Mouse (Mus musculus): ENCODE measurements around the gene Cdc42ep1.
"Not testable (repeated sequence)": the region's sequence is repeated elsewhere in the genome, so short reads cannot be mapped to it uniquely, and the experiment has no call there.

Cdc42ep1 gene

GRCm38 (mm10) chr15:78845321-78845720, 2.9 kb downstream of the Cdc42ep1 start:
- no peak for ATAC-seq (ENCODE audit: insufficient number of reproducible peaks, low FRiP score, low TSS enrichment)

DNA sequence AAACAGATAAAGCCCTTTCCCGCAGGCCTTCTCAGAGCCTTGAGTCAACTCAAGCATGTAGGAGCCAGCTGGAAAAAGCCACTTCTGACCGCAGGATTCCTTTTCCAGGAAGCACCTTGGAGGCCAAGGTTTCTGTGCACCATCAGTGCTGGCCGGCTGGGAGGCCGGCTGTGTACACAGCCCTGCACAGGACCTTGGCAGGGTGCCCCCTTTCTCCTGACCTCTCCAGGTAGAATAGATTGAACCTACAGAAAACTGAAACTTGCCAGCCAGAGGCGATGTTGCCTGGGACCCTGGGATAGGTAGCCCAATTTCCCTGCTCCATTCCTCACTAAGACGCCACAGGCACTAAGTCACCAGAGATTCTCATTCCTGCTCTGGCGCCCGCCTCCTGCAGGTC, 3.4 kb downstream of the Cdc42ep1 start:
- no peak for ATAC-seq (ENCODE audit: insufficient number of reproducible peaks, low FRiP score, low TSS enrichment)

DNA sequence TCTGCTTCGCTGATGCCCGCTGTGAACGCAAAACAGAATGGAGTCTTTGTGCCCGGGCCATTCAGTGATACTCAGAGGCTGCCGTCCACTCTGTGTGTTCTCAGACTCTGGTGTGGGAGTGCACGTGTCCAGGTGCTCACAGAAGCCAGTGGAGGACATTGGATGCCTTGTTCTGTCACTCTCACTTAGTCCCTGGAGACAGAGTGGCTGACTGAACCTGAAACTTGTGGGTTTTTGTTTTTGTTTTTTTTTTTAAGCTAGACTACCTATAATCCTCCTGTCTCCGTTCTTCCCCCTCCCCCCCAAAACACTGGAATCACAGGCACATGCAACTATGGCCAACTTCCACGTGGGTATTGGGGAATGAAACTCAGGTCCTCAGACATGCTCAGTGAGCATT, 3.9 kb downstream of the Cdc42ep1 start:
- no peak for ATAC-seq (ENCODE audit: insufficient number of reproducible peaks, low FRiP score, low TSS enrichment)

DNA sequence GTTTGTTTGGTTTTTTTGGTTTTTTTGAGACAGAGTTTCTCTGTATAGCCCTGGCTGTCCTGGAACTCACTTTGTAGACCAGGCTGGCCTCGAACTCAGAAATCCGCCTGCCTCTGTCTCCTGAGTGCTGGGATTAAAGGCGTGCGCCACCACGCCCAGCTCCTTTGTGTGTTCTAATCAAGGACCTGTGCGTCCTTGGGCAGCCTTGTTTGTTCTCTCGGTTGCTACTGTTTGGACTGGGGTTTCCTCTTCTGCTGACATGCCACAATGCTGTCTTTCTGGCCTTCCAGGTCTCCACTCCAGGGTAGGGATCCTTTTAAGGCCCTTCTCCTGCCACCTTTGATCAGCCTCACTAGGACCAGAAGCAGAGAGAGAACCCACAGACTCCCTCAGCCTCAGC, 4.4 kb downstream of the Cdc42ep1 start:
- not testable (repeated sequence) for ATAC-seq (ENCODE audit: insufficient number of reproducible peaks, low FRiP score, low TSS enrichment)

GRCm38 (mm10) chr15:78848467-78848866, 6.0 kb downstream of the Cdc42ep1 start:
- ATAC-seq (ENCODE audit: insufficient number of reproducible peaks, low FRiP score, low TSS enrichment) = no peak

DNA sequence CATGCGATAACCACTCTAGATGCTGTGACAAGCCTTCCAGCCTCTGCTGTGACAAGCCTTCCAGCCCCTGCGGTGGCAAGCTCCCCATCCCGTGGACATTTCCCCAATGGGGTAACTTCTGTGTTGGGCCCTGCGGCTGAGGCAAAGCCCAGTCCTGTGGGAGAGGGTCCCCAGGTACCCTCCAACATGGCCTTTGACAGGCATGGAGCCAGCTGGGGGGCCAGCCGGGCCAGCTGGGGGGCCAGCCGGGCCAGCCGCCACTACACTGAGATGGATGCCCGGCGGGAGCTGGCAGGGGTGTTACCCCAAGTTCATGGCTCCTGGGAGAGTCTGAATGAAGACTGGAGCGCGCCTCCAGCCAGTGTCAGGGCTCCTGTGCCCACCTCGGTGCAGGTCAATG, 7.1 kb downstream of the Cdc42ep1 start:
- ATAC-seq (ENCODE audit: insufficient number of reproducible peaks, low FRiP score, low TSS enrichment) = no peak

DNA sequence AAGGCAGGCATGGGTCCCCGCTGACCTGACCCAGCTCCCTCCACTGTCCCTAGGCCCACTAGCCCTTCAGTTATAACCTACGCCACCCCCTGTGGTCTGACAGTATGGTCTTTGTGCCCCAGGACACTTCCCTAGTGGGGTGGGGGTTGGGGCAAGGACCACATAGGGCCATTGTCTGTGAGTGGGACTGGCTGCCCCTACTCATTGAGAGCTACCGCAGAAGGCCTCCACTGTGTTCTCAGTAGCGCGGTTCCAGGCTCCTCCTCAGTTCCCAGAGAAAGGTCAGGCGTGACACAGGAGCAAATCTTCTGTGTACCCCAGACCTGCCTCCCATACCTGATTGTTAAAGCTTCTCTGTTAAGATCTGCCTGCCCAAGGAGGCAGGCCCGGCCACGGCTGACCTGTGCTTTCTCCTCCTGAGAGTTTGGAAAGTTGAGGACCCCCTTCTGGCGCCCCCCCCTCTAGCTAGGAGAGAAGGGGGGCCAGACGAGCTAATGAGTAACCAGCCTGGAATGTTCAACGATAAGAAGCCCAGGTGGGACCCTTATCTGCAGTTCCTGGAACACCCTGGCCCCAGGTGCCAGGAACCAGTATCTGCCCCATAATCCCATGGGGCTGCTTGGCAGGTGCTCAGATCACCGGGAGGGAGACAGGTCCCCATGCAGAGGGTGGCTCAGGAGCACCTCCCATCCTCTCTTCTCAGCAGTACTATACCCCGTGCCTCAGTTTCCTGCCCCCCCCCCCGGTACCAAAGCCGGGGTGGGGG, 7.8 kb downstream of the Cdc42ep1 start:
- ATAC-seq (ENCODE audit: insufficient number of reproducible peaks, low FRiP score, low TSS enrichment) = no peak

DNA sequence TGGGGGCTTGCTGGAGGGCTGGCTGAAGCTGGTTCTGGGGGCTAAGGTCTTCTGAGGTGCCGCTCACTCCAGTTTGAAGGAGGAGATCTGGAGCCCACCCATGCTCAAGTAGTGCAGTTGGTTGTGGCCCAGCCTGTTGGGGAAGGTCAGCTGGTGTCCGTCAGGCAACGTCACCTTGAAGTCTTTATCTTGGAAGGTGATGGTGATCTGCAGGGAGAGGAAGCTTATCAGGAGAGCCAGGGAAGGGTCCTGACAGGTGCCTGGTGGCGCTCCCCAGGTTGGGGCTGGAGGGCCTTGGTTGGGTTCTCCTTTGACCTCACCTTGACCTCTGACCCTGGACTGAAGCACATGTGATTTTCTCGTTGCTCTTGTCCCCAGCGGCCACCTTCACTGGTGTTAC, 8.5 kb downstream of the Cdc42ep1 start:
- ATAC-seq (ENCODE audit: insufficient number of reproducible peaks, low FRiP score, low TSS enrichment) = no peak

DNA sequence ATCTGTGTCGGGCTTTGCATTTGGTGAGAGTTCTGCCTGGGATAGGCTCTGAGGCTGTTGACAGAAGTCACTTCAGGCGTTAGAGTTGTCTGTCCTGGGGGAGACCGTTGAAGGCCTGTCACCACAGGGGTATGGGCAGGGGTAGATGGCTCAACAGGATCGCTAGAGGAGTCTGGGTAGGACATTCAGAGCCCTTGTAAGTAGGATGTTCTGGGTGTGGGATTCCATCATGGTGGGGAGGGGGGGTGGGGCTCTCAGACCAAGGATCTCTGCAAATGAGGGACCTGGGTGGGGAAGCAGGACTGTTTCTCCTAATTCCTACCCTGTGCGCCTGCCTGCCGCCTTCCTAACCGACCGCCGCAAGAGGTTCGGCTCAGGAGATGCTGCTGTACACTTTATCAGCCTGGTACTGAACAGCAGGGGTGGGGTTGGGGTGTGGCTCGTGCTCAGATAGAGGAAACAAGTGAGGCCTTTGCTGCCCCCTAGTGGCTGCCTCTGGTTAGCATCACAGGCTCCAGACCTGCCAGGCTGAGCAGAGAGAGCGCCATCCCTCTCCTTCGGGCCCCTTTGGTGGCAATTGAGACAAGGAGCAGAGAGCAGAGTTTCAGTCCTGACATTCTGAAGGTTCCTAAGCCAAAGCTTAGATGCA, 9.2 kb downstream of the Cdc42ep1 start:
- peak; percentile 74; the same call in 1 of the 2 replicates for ATAC-seq (ENCODE audit: insufficient number of reproducible peaks, low FRiP score, low TSS enrichment)

- ATAC-seq (ENCODE audit: insufficient number of reproducible peaks, low FRiP score, low TSS enrichment) = no peak
These were observed 13.0 kb downstream of the Cdc42ep1 start, which contains the start of gene Lgals2 for GRCm38 (mm10) chr15:78855303-78855965. Gene Lgals2, minus strand, starts transcription at chr15:78855529.

GRCm38 (mm10) chr15:78857009-78857408, 14.6 kb downstream of the Cdc42ep1 start:
- no peak for ATAC-seq (ENCODE audit: insufficient number of reproducible peaks, low FRiP score, low TSS enrichment)

DNA sequence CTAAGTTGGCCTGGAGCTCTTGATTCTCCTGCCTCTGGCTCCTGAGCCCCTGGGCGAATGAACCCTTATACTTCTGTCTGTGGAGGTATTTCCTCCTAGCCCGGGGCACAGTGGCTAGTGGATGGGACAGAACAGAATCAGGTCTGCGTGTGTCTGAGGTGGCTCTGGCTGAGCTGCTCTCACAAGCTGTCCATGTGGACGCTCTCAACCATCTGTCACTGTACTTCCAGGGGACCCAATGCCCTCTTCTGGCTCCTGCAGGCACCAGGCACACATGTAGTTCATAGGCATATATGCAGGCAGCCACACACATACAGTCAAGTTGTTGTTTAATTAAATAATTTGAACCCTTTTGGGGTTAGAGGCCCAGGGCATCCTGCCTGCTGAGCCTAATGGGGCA, 16.9 kb downstream of the Cdc42ep1 start:
- peak; percentile 93 for ATAC-seq (ENCODE audit: insufficient number of reproducible peaks, low FRiP score, low TSS enrichment)

DNA sequence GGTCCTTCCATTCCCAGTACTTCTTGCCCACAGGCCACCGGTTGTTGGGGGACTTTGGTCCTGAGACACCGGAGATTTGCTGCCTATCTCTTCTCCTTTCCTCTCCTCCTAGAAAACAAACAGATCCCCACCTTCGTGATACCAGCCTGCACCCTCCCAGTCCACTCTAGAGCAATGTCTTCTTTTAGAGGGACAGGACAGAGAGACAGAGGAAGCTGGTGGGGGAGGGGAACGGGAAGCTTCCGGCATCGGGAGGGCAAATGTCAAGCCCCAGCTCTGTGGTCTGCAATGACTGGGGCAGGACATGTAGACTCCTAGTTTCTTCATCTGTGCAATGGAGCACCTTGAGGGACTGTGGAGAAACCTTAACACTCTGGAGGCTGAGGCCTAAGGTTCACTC, 17.3 kb downstream of the Cdc42ep1 start:
- no peak for ATAC-seq (ENCODE audit: insufficient number of reproducible peaks, low FRiP score, low TSS enrichment)

- ATAC-seq (ENCODE audit: insufficient number of reproducible peaks, low FRiP score, low TSS enrichment) = no peak
These were observed 19.9 kb downstream of the Cdc42ep1 start for GRCm38 (mm10) chr15:78862280-78862679.

GRCm38 (mm10) chr15:78863154-78863553, 20.7 kb downstream of the Cdc42ep1 start:
- no peak for ATAC-seq (ENCODE audit: insufficient number of reproducible peaks, low FRiP score, low TSS enrichment)

DNA sequence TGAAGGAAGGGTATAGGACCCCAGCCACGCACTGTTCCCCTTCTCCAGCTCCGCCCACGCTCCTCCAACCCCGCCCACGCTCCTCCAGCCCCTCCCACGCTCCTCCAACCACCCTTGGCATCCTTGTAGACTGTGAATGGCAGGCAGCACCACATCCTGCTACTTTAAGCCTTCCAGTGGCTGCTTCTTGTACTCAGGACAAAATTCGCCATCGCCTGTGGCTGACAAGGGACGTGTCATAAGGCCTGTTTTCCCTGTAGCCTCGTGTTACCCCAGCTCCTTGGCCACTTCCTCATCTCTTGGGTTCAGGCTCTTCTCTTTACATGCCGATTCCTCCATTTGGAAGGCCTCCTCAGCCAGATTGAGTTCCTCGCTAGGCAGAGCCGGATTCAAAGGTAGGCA, 21.4 kb downstream of the Cdc42ep1 start:
- no peak for ATAC-seq (ENCODE audit: insufficient number of reproducible peaks, low FRiP score, low TSS enrichment)

- ATAC-seq (ENCODE audit: insufficient number of reproducible peaks, low FRiP score, low TSS enrichment) = no peak
These were observed 26.0 kb downstream of the Cdc42ep1 start for GRCm38 (mm10) chr15:78868398-78868797.

DNA sequence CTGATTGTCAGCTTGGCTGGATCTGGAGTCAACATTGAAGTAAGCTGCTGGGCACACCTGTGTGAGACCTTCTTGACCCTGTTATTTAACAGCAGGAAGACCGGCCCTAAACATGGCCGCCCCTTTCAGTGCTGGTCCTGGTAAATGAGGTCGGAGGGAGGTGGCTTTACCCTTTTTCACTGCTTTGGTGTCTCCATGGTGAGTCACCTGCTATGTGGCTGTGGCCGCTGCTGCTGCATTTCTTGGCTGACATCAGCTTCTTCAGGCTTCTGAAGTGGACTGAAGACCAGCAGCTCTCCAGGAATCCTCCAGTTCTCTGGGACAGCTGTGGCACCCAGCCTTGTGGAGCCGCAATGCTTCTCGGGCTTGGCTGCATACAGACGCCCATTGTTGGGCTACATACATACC, 26.4 kb downstream of the Cdc42ep1 start:
- no peak for ATAC-seq (ENCODE audit: insufficient number of reproducible peaks, low FRiP score, low TSS enrichment)

- ATAC-seq (ENCODE audit: insufficient number of reproducible peaks, low FRiP score, low TSS enrichment) = peak; percentile 68; the same call in 1 of the 2 replicates
These were observed 27.4 kb downstream of the Cdc42ep1 start for GRCm38 (mm10) chr15:78869775-78870174.

GRCm38 (mm10) chr15:78872021-78872608, 29.7 kb downstream of the Cdc42ep1 start:
- ATAC-seq (ENCODE audit: insufficient number of reproducible peaks, low FRiP score, low TSS enrichment) = no peak

All from cerebellum, adult (tissue).